Mouse (Mus musculus): Measurements from ENCODE around the gene Atf7ip. TPM values are rescaled to one million over a fixed set of nuclear protein-coding genes. Genes with fewer than 3 reads are reported as not detected.

The Atf7ip gene
- polyA plus RNA-seq, 1 experiment, result 37.2 TPM

GRCm38 (mm10) chr6:136484093-136484492, 21.9 kb upstream of the Atf7ip start:
- H3K4me3 ChIP-seq (ENCODE audit: insufficient read depth, low read length), result no peak overlapping the region
- peak overlapping the region; percentile 2; the same call in 1 of the 2 replicates for H3K27ac ChIP-seq (ENCODE audit: insufficient read depth, low read depth, low read length)
- TF ChIP-seq CTCF (IDR thresholded peaks at IDR 0.05; ENCODE audit: low read depth, low read length) (no peak), POLR2A (IDR thresholded peaks at IDR 0.05; ENCODE audit: borderline replicate concordance, low read depth, low read length) (no peak)
- peaks cover under 1% of the 10 kb centered on the region; the same call in 1 of the 2 replicates for H3K4me1 ChIP-seq (ENCODE audit: control insufficient read depth, insufficient read depth, low read length)

- no peak overlapping the region for H3K27ac ChIP-seq (ENCODE audit: insufficient read depth, low read depth, low read length)
- H3K4me3 ChIP-seq (ENCODE audit: insufficient read depth, low read length), result no peak overlapping the region
- TF ChIP-seq CTCF (IDR thresholded peaks at IDR 0.05; ENCODE audit: low read depth, low read length), result no peak
- TF ChIP-seq POLR2A (IDR thresholded peaks at IDR 0.05; ENCODE audit: borderline replicate concordance, low read depth, low read length), result no peak
- H3K4me1 ChIP-seq (ENCODE audit: control insufficient read depth, insufficient read depth, low read length), result peaks cover 13% of the 10 kb centered on the region
Measured at GRCm38 (mm10) chr6:136486166-136486565, 19.8 kb upstream of the Atf7ip start.

DNA sequence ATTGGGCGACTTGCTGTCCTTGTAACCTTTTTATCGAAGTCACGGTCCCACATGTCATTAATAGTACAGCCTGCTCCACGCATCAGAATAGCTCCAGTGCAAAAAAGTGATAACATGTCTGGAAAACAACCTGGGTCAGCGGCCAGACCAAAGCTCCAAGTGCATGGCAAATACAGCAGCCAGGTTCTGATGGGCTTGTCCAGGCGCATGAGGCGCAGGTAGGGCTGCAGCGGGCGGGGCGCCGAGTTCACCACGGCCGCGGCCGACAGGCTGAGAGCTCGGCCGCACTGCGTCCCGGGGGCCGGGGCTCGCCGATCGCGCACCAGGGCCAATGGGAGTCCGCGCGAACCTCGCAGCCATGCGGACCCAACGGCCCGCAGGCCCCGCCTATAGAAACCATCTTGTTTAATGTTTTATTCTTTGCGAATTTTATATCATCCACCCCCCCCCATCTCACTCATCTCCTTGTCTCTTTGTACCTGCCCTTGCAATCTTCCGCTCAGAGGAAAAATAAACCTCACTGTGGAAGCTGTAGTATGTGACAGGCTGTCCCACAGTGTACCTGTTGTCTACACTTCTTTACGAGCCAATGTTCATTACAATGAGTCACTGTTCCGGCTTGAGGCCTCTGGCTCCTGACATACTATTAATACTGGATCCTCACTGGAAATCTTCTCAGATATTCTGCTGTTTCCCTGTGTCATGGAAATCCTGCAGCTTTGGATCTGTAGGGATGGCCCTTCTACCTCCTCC, 19.0 kb upstream of the Atf7ip start:
- H3K4me3 ChIP-seq (ENCODE audit: insufficient read depth, low read length), result no peak overlapping the region
- H3K27ac ChIP-seq (ENCODE audit: insufficient read depth, low read depth, low read length), result no peak overlapping the region
- peaks cover 20% of the 10 kb centered on the region for H3K4me1 ChIP-seq (ENCODE audit: control insufficient read depth, insufficient read depth, low read length)
- TF ChIP-seq CTCF (IDR thresholded peaks at IDR 0.05; ENCODE audit: low read depth, low read length) (no peak), POLR2A (IDR thresholded peaks at IDR 0.05; ENCODE audit: borderline replicate concordance, low read depth, low read length) (no peak)

DNA sequence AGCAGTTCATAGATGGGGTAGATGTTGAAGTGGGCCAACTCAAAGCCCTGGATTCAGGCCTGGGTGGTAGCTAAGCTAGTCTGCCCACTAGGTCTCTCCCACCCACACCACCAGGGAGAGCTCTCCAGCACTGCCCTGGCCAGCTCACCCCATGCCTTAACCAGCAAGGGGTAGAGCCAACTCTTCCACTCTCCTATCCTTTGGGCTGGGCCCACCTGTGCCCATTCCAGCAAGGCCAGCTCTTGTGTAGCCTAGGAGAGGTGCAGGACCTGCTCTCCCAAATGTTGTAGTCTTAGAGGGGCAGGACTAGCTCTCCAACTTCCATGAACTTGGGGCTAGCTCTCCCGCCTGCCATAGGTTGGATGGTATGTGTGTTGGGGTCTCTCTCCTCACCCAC, 18.4 kb upstream of the Atf7ip start:
- peaks cover 23% of the 10 kb centered on the region for H3K4me1 ChIP-seq (ENCODE audit: control insufficient read depth, insufficient read depth, low read length)
- no peak overlapping the region for H3K27ac ChIP-seq (ENCODE audit: insufficient read depth, low read depth, low read length)
- H3K4me3 ChIP-seq (ENCODE audit: insufficient read depth, low read length), result no peak overlapping the region
- no peak for TF ChIP-seq CTCF (IDR thresholded peaks at IDR 0.05; ENCODE audit: low read depth, low read length)
- TF ChIP-seq POLR2A (IDR thresholded peaks at IDR 0.05; ENCODE audit: borderline replicate concordance, low read depth, low read length), result no peak

DNA sequence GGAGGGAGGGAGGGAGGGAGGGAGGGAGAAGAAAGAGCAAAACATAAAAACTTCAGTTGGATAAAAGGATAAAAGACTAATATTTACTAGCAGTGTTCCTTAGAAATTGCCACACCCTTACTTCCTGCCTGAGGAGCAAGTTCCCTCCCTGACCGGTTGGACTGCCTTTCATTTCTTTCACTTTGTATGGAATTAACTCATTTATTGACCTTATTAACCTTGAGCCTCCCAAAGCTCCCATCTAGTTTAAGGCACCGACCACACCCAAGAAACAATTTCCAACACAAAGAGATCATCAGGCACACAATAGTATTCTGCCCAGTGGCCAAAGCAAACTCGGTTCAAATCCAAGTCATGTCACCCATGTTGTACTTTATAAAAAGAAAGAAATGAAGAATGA, 16.1 kb upstream of the Atf7ip start:
- peaks cover 24% of the 10 kb centered on the region for H3K4me1 ChIP-seq (ENCODE audit: control insufficient read depth, insufficient read depth, low read length)
- no peak overlapping the region for H3K27ac ChIP-seq (ENCODE audit: insufficient read depth, low read depth, low read length)
- TF ChIP-seq CTCF (IDR thresholded peaks at IDR 0.05; ENCODE audit: low read depth, low read length), result no peak
- no peak for TF ChIP-seq POLR2A (IDR thresholded peaks at IDR 0.05; ENCODE audit: borderline replicate concordance, low read depth, low read length)
- H3K4me3 ChIP-seq (ENCODE audit: insufficient read depth, low read length), result no peak overlapping the region

GRCm38 (mm10) chr6:136490516-136491475, 15.2 kb upstream of the Atf7ip start:
- H3K27ac ChIP-seq (ENCODE audit: insufficient read depth, low read depth, low read length), result no peak overlapping the region
- H3K4me3 ChIP-seq (ENCODE audit: insufficient read depth, low read length), result no peak overlapping the region
- TF ChIP-seq CTCF (IDR thresholded peaks at IDR 0.05; ENCODE audit: low read depth, low read length) (no peak), POLR2A (IDR thresholded peaks at IDR 0.05; ENCODE audit: borderline replicate concordance, low read depth, low read length) (no peak)
- peaks cover 24% of the 10 kb centered on the region for H3K4me1 ChIP-seq (ENCODE audit: control insufficient read depth, insufficient read depth, low read length)

- Histone ChIP-seq H3K4me3 (ENCODE audit: insufficient read depth, low read length) (no peak overlapping the region), H3K4me1 (ENCODE audit: control insufficient read depth, insufficient read depth, low read length) (peaks cover 24% of the 10 kb centered on the region), H3K27ac (ENCODE audit: insufficient read depth, low read depth, low read length) (peak overlapping the region; percentile 40; the same call in 1 of the 2 replicates)
- no peak for TF ChIP-seq CTCF (IDR thresholded peaks at IDR 0.05; ENCODE audit: low read depth, low read length)
- no peak for TF ChIP-seq POLR2A (IDR thresholded peaks at IDR 0.05; ENCODE audit: borderline replicate concordance, low read depth, low read length)
Measured at GRCm38 (mm10) chr6:136491631-136492030, 14.3 kb upstream of the Atf7ip start.

DNA sequence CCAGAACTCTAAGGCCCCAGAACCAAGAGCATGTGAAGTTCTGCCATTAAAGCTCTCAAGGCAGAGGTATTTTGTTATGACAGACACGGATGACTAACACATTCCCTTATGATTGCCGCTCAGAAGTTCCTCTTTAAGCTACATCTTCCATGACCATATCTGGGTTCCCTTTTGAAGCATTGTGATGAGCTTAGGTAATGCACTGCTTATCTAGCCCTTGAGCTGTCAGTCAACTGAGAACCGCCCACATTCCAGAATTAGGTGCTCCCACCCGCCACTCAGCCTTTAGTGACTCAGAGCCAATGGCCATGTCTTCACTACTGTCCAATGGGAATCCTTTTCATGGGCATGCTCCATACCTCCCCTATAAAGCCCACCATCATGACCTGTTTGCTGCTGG, 13.7 kb upstream of the Atf7ip start:
- peaks cover 24% of the 10 kb centered on the region for H3K4me1 ChIP-seq (ENCODE audit: control insufficient read depth, insufficient read depth, low read length)
- TF ChIP-seq CTCF (IDR thresholded peaks at IDR 0.05; ENCODE audit: low read depth, low read length) (no peak), POLR2A (IDR thresholded peaks at IDR 0.05; ENCODE audit: borderline replicate concordance, low read depth, low read length) (no peak)
- no peak overlapping the region for H3K4me3 ChIP-seq (ENCODE audit: insufficient read depth, low read length)
- peak overlapping the region; percentile 40 for H3K27ac ChIP-seq (ENCODE audit: insufficient read depth, low read depth, low read length)

DNA sequence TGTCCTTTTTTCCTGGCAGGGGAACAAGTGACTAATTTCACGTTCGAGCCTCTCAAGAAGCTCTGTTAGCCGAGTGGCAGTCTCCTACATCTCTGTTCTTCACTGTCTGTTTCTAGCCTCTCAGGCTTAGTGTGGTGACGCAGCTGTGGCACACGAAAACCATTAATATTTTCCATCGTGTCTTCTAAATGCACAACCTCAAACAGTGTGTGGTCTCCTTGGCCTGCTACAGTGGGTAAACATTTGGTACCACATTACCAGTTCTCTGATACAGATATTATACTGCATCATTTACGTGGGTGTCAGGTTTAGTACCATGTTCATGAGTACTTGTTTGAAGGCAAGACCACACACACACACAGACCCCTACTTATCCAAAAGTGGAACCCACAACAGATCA, 12.5 kb upstream of the Atf7ip start:
- H3K27ac ChIP-seq (ENCODE audit: insufficient read depth, low read depth, low read length), result no peak overlapping the region
- no peak overlapping the region for H3K4me3 ChIP-seq (ENCODE audit: insufficient read depth, low read length)
- TF ChIP-seq CTCF (IDR thresholded peaks at IDR 0.05; ENCODE audit: low read depth, low read length), result no peak
- H3K4me1 ChIP-seq (ENCODE audit: control insufficient read depth, insufficient read depth, low read length), result peaks cover 36% of the 10 kb centered on the region

Data from bone marrow macrophage, adult 2 months (primary cell).